Mouse (Mus musculus) hindlimb bud, embryonic 11.5 days (tissue): Measurements from ENCODE around the gene Plcg2.

ENCODE experiments used
- DNase-seq: peaks from one replicate; pipeline ENCODE4 v3.0.0-alpha.2; 2012; ENCODE audit warnings: low read depth, low spot score; ENCODE audit errors: extremely low spot score

The Plcg2 gene

DNA sequence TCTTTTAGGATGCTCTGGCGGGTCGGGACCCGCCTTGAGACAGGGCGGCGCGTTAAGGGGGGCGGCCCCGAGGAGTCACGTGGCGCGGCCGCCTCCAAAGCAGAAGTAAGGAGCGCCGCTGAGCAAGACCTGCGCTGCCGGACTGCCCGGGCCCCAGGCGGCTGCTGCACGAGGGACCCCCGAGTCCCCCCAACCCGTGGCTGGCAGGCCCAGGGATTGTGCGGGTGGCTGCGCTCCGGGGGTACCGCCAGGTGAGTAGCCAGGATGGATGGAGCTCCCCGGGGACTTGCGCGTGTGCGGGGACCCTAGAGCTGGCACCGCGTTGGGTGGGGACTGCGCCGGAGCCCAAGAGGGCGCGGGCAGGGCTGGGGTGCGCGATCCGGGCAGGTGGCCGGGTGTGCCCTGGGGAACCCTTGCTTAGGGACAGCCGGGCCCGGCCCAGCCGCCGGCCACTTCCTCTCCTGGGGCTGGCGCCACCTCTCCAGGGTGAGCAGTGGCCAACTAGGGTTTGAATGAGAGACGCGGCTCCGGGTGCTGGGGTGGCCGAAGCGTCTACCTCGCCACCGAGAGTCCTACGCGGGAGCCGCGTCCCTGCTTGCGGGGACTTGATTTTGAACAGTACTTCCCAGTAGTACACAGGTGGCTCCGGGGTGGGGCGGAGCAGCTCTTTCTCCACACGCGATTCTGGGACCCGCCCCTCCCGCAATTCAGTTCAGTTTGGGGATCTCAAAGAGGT, at the start of gene Plcg2:
TSS of gene Plcg2 (plus strand) at position 113 of the 736 bp plus-strand sequence.
- no peak for DNase-seq

DNA sequence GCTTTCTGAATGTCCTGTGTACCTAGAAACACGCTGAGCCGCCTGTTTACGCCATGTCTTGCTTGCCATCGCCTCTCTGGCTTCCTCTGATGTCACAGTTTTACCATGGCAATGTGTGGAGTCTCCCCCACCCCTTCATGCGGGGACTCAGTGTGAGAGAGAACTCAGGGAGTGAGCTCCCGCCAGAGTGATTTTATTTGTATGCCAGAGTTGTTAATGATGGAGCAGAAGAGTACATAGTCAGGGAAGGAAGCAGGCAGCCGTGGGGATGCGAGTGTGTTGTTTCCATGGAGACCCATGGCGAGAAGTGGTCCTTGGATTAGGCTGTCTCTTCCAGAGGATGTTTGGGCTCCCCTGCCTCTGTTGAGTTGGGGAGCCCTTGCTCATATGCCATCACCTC, 47.0 kb upstream of the Plcg2 start:
- no peak for DNase-seq

DNA sequence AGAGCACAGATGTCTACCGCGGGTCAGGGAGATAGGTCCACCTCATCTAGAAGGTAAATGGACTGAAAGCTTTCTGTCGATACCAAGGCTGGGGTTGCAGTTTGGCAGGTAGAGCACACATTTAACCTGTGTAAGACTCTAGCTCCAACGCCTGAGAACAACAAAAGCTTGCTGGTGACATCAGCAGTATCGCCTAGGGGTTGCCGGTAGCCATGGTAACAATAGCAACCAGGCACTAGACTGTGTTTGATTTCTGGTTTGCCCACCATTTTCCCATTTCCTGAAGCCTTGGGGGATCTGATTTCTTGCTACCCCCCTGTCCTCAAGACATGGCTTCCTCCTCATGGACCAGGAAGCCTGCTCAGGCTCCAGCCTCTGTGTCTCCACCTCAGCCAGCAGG, 44.1 kb upstream of the Plcg2 start:
- DNase-seq, result no peak

DNA sequence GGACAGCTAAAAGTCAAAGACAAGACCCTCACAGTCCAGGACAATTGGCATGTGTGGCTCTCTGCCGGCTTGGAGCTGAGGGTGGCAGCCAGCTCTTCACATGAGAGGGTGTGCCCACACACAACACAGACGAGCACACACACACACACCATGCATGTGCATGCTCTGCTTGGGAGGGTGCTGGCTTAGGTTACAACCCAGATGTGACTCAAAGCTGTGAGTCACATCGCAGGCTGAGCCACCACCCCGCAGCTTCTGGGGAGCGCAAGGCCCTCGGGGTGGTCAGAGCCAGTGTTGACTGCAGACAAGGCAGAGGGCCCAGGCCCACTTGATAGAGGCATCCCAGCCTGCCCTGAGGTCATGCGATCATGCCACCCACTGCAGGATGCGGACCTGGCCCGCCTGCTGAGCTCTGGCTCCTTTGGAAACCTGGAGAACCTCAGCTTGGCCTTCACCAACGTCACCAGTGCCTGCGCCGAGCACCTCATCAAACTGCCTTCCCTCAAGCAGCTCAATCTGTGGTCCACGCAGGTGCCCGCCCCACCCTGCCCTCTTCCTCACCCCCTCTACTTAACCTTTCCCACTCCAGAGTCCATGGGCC, 43.5 kb upstream of the Plcg2 start:
- no peak for DNase-seq

DNA sequence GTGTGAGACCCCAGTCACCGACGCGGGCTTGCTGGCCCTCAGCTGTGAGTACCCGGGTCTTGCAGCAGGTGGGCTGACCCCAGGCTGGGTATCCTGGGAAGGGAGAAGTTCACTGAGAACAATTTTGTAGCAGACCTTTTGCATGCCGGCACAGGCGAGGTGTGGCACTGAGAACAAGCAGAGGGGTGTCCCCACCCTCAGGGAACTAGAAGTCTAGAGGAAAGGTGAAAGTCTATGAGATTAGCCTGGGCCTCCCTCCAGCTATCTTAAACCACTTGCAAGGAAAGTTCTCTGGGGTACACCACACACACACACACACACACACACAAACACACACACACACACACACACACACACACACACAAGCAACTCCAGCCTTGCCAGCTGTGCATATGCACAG, 42.4 kb upstream of the Plcg2 start:
- no peak for DNase-seq

DNA sequence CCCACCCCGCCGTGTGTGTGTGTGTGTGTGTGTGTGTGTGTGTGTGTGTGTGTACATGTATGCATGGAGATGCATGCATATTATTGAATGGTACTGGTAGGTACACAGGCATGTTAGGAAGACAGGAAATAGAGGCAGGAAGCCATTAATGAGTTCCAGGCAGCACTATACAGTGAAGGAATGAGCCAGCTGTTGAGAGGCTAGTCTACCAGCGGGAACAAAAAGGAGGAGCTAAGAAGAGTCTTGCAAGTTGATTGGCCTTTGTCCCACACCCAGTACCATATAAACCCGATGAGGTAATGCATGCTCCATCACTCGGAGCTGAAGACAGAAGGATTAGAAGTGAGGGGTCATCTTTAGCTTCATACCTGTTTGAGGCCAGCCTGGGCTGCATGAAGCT, 39.7 kb upstream of the Plcg2 start:
- no peak for DNase-seq

DNA sequence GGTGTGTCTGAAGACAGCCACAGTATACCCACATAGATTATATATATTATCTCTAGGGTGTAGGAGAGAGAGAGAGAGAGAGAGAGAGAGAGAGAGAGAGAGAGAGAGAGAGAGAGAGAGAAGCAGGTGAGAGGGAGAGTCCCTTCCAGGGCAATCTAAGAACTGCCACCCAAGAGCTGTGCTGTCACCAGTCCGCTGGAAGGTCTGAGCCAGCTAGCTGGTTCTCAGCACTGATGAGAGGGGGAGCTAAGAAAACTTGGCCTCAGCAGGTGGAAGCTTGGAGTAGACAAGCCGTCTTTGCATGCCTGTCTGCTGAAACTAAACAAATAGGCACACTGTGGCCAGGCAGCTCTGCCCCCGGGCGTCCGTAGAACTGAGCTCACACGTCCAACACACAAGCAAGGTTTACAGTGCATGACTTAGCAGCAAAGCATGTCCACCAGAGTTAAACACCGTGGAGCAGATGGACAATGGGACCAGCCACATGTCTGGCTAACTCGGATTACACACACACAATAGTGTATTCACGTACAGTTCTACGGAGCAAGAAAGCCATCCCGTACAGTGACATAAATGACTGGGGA, 35.3 kb upstream of the Plcg2 start:
- DNase-seq, result no peak

DNA sequence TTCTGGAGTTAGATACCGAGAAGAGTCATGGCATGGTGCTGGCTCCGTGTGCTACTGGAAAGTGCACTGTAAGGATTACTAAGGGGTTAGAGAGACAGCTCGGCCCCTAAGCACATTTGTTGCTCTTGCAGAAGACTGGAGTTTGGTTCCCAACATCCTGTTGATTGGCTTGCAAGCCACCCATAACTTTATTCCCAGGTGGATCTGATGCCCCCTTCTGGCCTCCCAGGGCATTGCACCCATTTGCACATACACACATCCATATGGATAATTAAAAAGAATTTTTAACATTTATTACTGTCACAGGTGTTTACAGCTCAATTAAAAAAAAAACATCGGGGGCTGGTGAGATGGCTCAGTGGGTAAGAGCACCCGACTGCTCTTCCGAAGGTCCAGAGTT, 33.6 kb upstream of the Plcg2 start:
- no peak for DNase-seq

DNA sequence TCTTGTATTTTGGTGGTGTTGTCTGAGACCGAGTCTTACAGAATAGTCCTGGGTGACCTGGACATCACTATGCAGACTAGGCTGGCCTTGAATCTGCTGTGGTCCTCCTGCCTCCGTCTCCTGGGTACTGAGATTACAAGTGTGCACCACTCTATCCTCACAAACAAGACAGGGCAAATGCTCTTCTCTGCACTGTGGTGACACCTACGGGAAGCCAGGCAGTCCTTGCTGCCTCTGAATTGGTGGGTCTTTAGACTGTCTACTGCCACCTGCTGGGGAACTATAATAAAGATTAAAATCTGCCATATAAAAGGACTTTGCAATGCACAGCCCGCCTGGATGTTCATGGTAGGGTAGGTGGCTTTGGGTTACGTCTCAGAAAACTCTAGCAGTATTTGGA, 32.8 kb upstream of the Plcg2 start:
- DNase-seq, result no peak

DNA sequence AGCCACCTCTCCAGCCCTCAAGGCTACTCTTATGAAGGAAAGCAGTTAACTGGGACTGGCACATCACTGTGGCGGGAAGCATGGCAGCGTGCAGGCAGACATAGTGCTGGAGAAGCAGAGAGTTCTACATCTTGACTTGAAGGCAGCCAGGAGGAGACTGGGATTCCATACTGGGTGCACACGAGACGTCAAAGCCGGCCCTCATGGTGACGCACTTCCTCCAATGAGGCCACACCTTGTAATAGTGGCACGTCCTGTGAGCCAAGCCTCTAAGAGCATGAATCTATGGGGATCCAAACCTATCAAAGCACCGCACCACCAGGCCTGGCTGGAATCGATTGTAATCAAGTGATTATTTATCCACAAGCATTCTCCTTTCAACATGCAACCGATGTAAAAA, 30.6 kb upstream of the Plcg2 start:
- no peak for DNase-seq

DNA sequence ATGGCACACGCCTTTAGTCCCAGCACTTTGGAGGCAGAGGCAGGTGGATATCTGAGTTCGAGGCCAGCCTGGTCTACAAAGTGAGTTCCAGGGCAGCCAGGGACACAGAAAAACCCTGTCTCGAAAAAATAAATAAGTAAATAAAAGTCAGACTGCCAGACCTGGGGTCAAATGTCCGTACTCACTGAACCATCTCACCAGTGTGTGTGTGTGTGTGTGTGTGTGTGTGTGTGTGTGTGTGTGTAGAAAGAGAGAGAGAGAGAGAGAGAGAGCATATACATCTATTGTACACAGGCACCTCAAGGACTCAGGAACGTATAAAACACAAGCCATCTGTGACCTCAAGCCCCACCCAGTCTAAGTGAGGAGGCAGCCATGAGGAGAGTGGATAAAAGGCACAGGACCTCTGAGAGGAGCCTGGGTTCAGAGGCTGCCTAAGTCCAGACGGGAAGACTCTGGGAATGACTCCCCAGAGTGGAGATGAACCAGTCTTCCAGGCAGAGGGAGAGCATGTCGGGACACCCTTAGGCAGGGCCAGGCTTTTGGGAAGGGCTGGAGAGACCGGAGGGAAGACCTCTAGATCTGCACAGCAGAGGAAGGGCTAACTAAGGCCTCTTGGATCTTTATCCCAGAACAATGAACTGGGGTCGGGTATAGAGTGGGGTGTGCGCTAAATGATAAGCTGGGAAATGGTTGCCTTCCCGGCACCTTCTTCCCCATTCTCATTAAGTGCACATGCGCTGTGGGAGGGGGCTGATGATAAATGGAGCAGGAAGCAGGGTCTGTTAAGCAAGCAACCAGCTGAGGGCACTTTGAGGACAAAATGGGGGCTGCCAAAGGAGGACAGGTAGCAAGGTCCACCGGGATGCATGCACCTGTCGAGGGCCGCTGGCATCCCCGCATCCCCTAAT, 28.4 kb upstream of the Plcg2 start:
- DNase-seq, result no peak

DNA sequence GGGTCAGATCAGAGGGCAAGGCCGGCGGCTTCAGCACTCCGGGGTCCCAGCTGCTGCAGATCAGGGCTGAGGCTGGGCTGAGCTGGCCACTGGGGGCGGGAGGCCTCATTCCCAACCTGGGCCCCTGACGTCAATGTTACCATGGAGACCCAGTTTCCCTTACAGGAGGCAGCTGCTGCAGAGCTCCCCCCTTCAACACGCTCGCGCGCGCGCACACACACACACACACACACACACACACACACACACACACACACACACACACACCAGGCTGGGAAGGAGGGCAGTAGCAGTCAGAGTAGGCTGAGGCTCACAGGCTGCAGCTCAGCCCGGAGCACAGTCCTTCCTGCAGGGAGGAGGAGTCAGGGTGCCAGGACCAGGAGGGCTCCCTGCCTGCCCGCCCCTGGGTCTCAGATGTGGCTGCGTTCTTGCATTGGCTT, 27.7 kb upstream of the Plcg2 start:
- DNase-seq, result peak; percentile 62

DNA sequence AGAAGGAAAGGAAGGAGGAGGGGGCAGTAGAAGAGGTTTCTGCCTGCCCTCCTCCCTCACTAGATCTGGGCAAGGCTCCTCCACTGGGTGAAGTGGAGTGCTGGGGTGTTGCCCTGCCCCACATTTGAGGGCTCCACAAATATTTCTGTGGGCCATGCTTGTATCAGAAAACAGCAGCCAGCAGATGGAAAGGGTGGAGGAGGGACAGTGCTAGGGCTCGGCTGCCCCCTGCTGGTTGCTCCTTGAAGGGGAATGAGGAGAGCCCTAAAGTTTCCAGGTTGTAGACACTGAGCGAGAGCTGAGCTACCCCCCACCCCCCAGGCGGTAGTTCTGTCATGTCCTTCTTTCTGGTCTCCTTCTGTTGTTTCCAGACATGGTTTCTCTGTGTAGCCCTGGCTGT, 26.9 kb upstream of the Plcg2 start:
- DNase-seq, result no peak

DNA sequence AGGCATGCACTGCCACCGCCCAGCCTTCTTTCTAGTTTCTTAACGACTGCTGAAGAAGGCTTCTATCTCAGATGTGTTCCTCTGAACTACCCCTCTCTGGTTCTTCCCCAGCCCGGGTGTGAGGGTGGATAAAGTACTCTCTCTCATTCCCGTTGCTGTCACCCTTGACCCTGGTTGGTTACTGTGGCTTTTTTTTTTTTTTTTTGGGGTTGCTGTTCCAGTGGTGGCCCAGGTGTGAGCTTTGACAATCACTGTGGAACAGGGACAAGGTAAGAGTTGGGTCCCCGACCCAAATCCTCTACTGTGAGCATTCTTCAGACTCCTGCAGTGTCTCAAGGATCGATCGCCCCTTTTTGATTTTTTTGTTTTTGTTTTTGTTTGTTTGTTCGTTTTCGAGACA, 26.4 kb upstream of the Plcg2 start:
- DNase-seq, result no peak

DNA sequence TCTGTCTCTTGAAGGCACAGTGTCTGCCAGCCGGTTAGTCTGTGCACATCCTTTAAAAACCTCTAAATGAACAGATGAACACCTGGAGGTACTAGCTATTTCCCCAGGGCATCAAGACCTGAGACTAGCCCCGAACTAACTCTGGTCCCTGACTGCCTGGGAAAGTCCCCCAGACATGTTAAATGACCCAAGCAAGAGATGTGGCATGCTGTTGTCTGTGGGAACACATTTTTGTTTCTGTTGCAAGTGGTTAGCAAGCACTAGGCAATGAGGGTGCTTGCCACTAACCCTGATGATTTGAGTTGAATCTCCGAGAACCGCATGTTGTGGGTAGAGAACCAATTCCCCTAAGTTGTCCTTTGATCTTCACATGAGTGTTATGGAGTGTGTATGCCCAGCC, 25.8 kb upstream of the Plcg2 start:
- no peak for DNase-seq

DNA sequence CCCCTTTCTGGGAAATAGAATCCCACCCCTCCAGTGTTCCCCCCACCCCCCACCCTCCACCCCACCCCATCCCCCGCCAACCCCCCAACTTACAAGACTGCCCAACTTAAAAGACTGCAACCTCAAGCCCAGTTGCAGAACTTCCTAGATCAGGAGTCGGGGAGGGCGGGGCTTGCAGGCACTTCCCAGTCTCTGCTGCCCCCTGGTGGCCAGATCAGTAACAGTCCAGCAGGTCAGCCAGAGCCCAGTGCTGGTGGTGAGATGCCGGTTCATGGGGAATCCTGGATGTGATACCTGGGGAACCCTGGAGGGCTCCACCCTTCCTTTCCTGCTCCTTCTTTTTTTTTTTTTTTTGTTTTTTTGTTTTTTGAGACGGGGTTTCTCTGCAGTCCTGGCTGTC, 23.1 kb upstream of the Plcg2 start:
- DNase-seq, result peak; percentile 56

DNA sequence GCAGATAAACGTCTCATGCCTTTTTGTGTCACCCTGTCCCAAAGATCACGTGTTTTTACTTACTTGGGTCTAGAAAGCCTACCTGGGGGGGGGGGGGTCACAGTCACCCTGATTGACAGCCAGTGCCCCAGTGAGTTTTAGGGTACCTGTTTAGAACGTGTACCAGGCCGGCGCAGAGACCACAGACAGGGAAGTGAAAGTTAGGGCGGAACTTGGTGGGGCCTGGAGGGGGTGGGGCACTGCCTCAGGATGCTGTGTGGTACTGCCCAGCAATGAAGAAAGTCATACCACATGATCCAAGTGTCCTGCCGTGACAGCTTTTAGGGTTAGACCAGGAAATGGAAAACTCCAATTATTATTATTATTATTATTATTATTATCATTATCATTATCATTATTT, 22.3 kb upstream of the Plcg2 start:
- no peak for DNase-seq

DNA sequence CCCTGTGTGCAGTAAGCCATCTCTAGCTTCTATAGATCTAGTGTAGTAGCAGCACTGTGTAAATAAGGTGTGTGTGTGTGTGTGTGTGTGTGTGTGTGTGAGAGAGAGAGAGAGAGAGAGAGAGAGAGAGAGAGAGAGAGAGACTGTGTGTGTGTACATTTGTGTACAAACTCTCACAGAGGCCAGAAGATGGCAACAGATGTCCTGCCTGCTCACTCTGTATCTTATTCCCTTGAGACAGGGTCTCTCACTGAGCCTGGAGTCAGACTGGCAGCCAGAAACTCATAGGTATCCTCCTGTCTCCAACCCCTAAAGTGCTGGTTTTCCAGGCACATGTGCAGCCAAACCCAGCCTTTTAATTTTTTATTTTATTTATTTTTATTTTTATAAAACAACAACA, 20.0 kb upstream of the Plcg2 start:
- DNase-seq, result no peak

DNA sequence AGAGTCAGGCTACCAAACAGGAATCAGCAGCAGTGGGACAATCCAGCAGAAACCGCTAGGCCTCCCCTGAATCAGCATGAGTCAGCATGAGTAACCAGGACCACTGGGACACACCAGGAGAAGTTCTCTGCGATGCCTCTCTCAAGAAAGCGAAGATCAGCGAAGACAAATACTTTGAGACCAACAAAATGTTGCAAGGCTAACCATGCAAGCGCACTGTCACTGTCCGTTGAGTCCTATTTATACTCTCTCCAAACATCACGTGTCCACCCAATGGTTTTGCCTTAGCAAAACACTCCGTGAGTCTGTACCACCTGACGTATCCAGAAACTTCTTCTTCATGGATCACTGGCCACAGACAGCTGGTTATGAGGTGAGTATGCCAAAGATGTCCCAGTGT, 18.1 kb upstream of the Plcg2 start:
- no peak for DNase-seq

DNA sequence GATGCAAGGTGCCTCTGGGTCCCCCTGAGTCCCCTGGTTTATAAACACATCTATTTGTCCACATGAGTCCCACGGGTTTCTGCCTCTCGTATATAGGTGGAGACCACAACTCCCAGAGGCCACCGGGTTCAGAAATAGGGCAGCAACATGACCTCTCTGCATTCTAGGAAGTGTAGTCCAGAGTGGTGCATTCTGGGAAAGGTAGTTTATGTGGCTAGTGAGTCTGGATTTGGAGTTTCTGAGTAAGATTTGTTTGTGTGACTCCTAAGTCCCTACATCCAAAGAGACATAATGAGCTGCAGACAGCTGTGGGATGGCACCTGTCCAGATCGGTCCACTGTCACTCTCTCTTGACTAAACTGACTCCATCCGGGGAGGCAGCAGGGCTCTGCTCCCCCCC, 17.6 kb upstream of the Plcg2 start:
- no peak for DNase-seq

DNA sequence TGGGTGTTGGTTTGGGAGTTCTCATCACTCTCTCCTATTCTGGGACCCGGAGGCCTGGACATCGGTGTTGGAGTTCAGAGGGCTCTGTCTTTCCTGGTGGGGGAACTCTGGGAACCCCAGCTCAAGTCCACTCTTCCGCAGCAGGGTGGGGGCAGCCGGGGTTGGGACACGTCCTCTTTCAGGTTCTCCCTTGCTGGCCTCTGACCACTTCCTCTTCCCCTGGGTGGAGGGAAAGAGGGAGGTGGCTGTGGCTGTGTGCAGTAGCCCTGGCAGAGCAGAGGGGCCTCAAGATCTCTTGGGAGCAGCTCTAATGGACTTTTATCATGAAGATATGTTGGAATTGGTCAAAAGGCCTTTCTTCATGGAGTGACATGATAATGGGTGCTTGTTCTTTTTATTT, 16.3 kb upstream of the Plcg2 start:
- DNase-seq, result no peak

DNA sequence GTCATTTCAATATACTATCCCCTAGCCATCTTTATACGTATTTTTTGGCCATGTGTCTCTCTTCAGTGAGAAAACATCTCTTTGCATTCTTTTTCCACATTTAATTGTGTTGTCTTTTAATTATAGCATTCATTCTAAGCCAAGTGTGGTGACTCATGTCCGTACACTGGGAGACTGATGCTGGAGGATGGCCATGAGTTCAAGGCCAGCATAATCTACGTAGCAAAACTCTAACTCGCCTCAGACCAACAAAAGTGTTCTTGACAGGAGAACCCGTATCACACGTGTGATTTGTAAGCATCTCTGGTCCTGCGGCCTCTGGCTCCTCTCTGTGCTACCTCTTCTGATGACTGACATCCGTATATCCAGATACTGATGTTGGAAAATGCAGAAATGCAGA, 13.4 kb upstream of the Plcg2 start:
- no peak for DNase-seq
